Mouse (Mus musculus): Measurements from ENCODE around the gene Nlrp6. TPM values are rescaled to one million over a fixed set of nuclear protein-coding genes. Genes with fewer than 3 reads are reported as not detected.
A peak's percentile ranks its signal among the peaks of the same experiment; 100 is the strongest.

The Nlrp6 gene
- polyA plus RNA-seq, 1 experiment from 2014 or later, result 4.8 TPM

GRCm38 (mm10) chr7:140941222-140942051 is 20.7 kb downstream of the Nlrp6 start, which contains the start of gene Pgghg:
TSS of gene Pgghg (plus strand) at chr7:140941391.
- WGBS (ENCODE audit: insufficient replicate concordance), result under 1% methylated on average over 33 of the region's 33 CpGs

GRCm38 (mm10) chr7:140942341-140942740 is 21.6 kb downstream of the Nlrp6 start:
- 0 out of 2 replicates have a peak, but pooled peaks have one; percentile 8 for ATAC-seq (ENCODE audit: insufficient read depth)

More at GRCm38 (mm10) chr7:140941222-140942051, 20.7 kb downstream of the Nlrp6 start, which contains the start of gene Pgghg:
- Histone ChIP-seq H3K4me2 (peak within 1 kb of the TSS; percentile 78), H3K4me1 (replicated peaks) (peaks cover 38% of the 10 kb centered on the region), H3K9me3 (replicated peaks) (no peaks in the 10 kb centered on the region), H3K4me3 (replicated peaks) (peak within 1 kb of the TSS; percentile 65), H3K27ac (replicated peaks) (peak within 1 kb of the TSS; percentile 86), H3K27me3 (peaks cover 8% of the 10 kb centered on the region; the same call in 1 of the 2 replicates), H3K9ac (peak within 1 kb of the TSS; percentile 65), H3K36me3 (replicated peaks) (peaks cover 10% of the 10 kb centered on the region; the same call in 1 of the 2 replicates)
- peak; percentile 86 for ATAC-seq (ENCODE audit: insufficient read depth)

DNA sequence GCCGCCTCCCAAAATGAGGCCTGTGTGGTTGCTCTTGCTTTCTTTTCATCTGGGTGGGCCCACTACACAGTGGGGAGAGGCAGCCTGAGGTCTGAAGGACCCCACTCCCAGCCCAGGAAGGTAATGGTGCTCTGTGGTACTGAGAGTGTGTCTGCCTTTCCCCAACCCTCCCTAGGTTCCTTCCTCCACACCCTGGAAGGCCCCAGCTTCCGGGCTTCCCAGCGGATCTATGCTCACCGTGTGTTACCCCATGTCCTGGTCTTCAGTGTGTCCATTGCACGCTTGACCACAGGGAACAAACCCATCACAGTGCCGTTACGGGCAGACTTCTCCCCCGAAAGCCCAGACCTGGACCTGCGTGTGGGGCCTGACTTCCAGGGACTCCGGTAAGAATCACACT is 22.1 kb downstream of the Nlrp6 start:
- ATAC-seq (ENCODE audit: insufficient read depth), result no peak
- H3K4me2 ChIP-seq, result no peak overlapping the region; the same call in 1 of the 2 replicates

More at GRCm38 (mm10) chr7:140942341-140942740, 21.6 kb downstream of the Nlrp6 start:
- H3K4me3 ChIP-seq (replicated peaks), result peak overlapping the region; percentile 65
- H3K9ac ChIP-seq, result peak overlapping the region; percentile 65
- H3K4me2 ChIP-seq, result peak overlapping the region; percentile 78
- no peaks in the 10 kb centered on the region for H3K9me3 ChIP-seq (replicated peaks)
- H3K27me3 ChIP-seq, result no peaks in the 10 kb centered on the region
- peak overlapping the region; percentile 86 for H3K27ac ChIP-seq (replicated peaks)
- H3K36me3 ChIP-seq (replicated peaks), result peaks cover 13% of the 10 kb centered on the region; the same call in 1 of the 2 replicates
- H3K4me1 ChIP-seq (replicated peaks), result peaks cover 47% of the 10 kb centered on the region
- WGBS (ENCODE audit: insufficient replicate concordance), result 53% methylated on average over 9 of the region's 9 CpGs

GRCm38 (mm10) chr7:140943356-140943755 is 22.7 kb downstream of the Nlrp6 start:
- Histone ChIP-seq H3K9me3 (replicated peaks) (no peaks in the 10 kb centered on the region), H3K4me1 (replicated peaks) (peaks cover 56% of the 10 kb centered on the region), H3K9ac (no peak overlapping the region), H3K4me3 (replicated peaks) (no peak overlapping the region), H3K27me3 (no peaks in the 10 kb centered on the region), H3K36me3 (replicated peaks) (peaks cover 18% of the 10 kb centered on the region; the same call in 1 of the 2 replicates), H3K4me2 (no peak overlapping the region), H3K27ac (replicated peaks) (0 out of 2 replicates have a peak overlapping the region, but pooled peaks have one; percentile 14)
- ATAC-seq (ENCODE audit: insufficient read depth), result no peak
- 71% methylated on average over 4 of the region's 4 CpGs for WGBS (ENCODE audit: insufficient replicate concordance)

More for the DNA sequence above, 22.1 kb downstream of the Nlrp6 start:
- no peak overlapping the region for H3K9ac ChIP-seq
- no peaks in the 10 kb centered on the region for H3K27me3 ChIP-seq
- H3K4me1 ChIP-seq (replicated peaks), result peaks cover 52% of the 10 kb centered on the region
- no peaks in the 10 kb centered on the region for H3K9me3 ChIP-seq (replicated peaks)
- WGBS (ENCODE audit: insufficient replicate concordance), result 76% methylated on average over 10 of the region's 10 CpGs
- H3K36me3 ChIP-seq (replicated peaks), result peaks cover 17% of the 10 kb centered on the region; the same call in 1 of the 2 replicates
- H3K27ac ChIP-seq (replicated peaks), result no peak overlapping the region
- H3K4me3 ChIP-seq (replicated peaks), result no peak overlapping the region

- WGBS (ENCODE audit: insufficient replicate concordance), result 67% methylated on average over 7 of the region's 7 CpGs
- H3K27ac ChIP-seq (replicated peaks), result no peak overlapping the region
- H3K4me2 ChIP-seq, result no peak overlapping the region
- no peak overlapping the region for H3K9ac ChIP-seq
- no peaks in the 10 kb centered on the region for H3K27me3 ChIP-seq
- H3K4me1 ChIP-seq (replicated peaks), result peaks cover 55% of the 10 kb centered on the region
- ATAC-seq (ENCODE audit: insufficient read depth), result no peak
- H3K36me3 ChIP-seq (replicated peaks), result peaks cover 27% of the 10 kb centered on the region; the same call in 1 of the 2 replicates
- H3K4me3 ChIP-seq (replicated peaks), result no peak overlapping the region
- H3K9me3 ChIP-seq (replicated peaks), result no peaks in the 10 kb centered on the region
These were observed 23.5 kb downstream of the Nlrp6 start for GRCm38 (mm10) chr7:140944236-140944635.

DNA sequence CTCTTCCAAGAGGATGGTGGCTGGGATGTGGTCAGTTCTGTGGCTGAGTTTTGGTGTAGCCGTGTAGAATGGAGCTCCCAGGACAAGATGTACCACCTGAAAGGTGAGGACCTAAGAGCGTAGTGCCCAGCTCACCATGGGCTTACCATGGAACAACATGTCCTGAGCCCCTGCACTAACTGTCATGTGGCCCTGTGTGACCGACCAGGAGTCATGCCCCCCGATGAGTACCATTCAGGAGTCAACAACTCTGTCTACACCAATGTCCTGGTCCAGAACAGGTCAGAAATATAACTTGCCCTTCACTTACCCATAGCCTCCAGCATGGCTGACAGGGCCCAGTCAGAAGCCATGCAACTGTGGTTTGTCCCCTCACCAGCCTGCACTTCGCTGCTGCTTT is 24.5 kb downstream of the Nlrp6 start:
- Histone ChIP-seq H3K36me3 (replicated peaks) (peaks cover 37% of the 10 kb centered on the region; the same call in 1 of the 2 replicates), H3K9me3 (replicated peaks) (no peaks in the 10 kb centered on the region), H3K27ac (replicated peaks) (no peak overlapping the region), H3K27me3 (no peaks in the 10 kb centered on the region), H3K4me1 (replicated peaks) (peaks cover 55% of the 10 kb centered on the region), H3K9ac (no peak overlapping the region), H3K4me3 (replicated peaks) (no peak overlapping the region), H3K4me2 (no peak overlapping the region)
- 74% methylated on average over 5 of the region's 5 CpGs for WGBS (ENCODE audit: insufficient replicate concordance)
- ATAC-seq (ENCODE audit: insufficient read depth), result no peak

DNA sequence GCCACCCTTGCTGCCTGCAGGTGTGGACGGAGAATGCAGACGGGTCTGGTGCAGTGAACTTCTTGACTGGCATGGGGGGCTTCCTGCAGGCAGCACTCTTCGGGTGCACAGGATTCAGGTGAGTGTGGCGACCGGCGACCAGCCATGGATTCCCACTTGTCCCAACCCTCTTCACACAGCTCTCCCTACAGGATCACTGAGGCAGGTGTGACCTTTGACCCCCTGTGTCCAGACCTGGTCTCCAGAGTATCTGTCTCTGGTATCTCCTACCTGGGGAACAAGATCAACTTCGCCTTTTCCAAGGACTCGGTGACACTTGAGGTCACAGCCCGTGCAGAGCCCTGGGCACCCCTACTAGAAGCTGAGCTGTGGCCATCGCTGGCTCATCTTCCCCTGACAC is 25.6 kb downstream of the Nlrp6 start:
- no peaks in the 10 kb centered on the region for H3K9me3 ChIP-seq (replicated peaks)
- H3K9ac ChIP-seq, result no peak overlapping the region
- H3K4me2 ChIP-seq, result no peak overlapping the region
- peaks cover 37% of the 10 kb centered on the region; the same call in 1 of the 2 replicates for H3K36me3 ChIP-seq (replicated peaks)
- no peak for ATAC-seq (ENCODE audit: insufficient read depth)
- H3K4me1 ChIP-seq (replicated peaks), result peaks cover 59% of the 10 kb centered on the region
- WGBS (ENCODE audit: insufficient replicate concordance), result 61% methylated on average over 10 of the region's 10 CpGs
- no peaks in the 10 kb centered on the region for H3K27me3 ChIP-seq
- no peak overlapping the region for H3K4me3 ChIP-seq (replicated peaks)
- 0 out of 2 replicates have a peak overlapping the region, but pooled peaks have one; percentile 2 for H3K27ac ChIP-seq (replicated peaks)

DNA sequence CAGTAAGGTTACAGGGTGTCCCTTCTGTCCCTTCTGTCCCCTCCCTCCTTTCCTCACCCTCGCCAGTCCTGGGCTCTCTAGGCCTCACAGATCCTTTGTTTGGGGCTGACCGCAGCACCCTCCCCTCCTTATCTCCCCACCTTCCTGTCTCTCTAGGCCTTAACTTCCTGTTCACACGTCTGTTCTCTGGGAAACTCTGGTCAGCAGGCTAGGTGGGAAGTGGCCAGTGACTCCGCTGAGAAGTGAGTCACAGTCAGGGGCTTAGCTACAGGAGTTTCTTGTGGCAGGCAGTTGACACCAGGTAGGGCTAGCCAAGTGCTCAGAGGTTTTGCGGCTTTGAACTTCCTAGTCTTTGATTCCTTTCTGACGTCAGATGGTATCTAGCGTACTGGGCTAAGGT is 26.3 kb downstream of the Nlrp6 start:
- WGBS (ENCODE audit: insufficient replicate concordance), result 19% methylated on average over 7 of the region's 7 CpGs
- H3K9ac ChIP-seq, result no peak overlapping the region
- no peaks in the 10 kb centered on the region for H3K9me3 ChIP-seq (replicated peaks)
- no peak overlapping the region for H3K4me2 ChIP-seq
- H3K27ac ChIP-seq (replicated peaks), result 0 out of 2 replicates have a peak overlapping the region, but pooled peaks have one; percentile 2
- H3K27me3 ChIP-seq, result no peaks in the 10 kb centered on the region
- peaks cover 59% of the 10 kb centered on the region for H3K4me1 ChIP-seq (replicated peaks)
- peaks cover 37% of the 10 kb centered on the region; the same call in 1 of the 2 replicates for H3K36me3 ChIP-seq (replicated peaks)
- peak; percentile 27; the same call in 1 of the 2 replicates for ATAC-seq (ENCODE audit: insufficient read depth)
- no peak overlapping the region for H3K4me3 ChIP-seq (replicated peaks)

DNA sequence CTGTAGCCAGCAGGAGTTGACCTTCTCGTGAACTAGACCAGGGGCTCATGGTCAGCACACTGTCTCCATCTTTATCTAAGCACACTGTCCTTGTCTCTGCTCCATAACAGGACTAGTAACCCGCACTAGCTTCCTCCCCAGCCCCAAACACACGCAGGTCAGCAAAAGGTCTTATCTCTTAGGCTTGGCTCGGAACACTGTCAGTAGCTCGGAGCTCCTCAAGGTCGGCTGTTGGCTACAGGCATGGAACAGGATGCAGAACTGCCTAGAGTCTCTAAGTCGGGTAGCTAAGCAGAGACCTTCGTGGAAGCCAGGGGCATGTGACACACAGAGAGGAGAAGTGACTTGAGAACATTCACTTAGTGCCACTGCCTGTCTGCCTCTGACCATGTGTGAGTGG is 27.5 kb downstream of the Nlrp6 start:
- 30% methylated on average over 8 of the region's 8 CpGs for WGBS (ENCODE audit: insufficient replicate concordance)
- ATAC-seq (ENCODE audit: insufficient read depth), result peak; percentile 22; the same call in 1 of the 2 replicates
- Histone ChIP-seq H3K27me3 (no peaks in the 10 kb centered on the region), H3K9me3 (replicated peaks) (no peaks in the 10 kb centered on the region), H3K27ac (replicated peaks) (no peak overlapping the region), H3K36me3 (replicated peaks) (peaks cover 40% of the 10 kb centered on the region; the same call in 1 of the 2 replicates), H3K9ac (no peak overlapping the region), H3K4me3 (replicated peaks) (no peak overlapping the region), H3K4me1 (replicated peaks) (peaks cover 57% of the 10 kb centered on the region), H3K4me2 (no peak overlapping the region)

GRCm38 (mm10) chr7:140949255-140949654 is 28.6 kb downstream of the Nlrp6 start:
- no peaks in the 10 kb centered on the region for H3K9me3 ChIP-seq (replicated peaks)
- peaks cover 41% of the 10 kb centered on the region; the same call in 1 of the 2 replicates for H3K36me3 ChIP-seq (replicated peaks)
- H3K4me2 ChIP-seq, result no peak overlapping the region
- H3K27ac ChIP-seq (replicated peaks), result no peak overlapping the region
- no peak overlapping the region for H3K9ac ChIP-seq
- no peak for ATAC-seq (ENCODE audit: insufficient read depth)
- H3K4me3 ChIP-seq (replicated peaks), result no peak overlapping the region
- peaks cover 61% of the 10 kb centered on the region for H3K4me1 ChIP-seq (replicated peaks)
- H3K27me3 ChIP-seq, result no peaks in the 10 kb centered on the region
- 68% methylated on average over 6 of the region's 6 CpGs for whole genome bisulfite sequencing (ENCODE audit: insufficient replicate concordance)
